In genomic region chr11:3494857-3495256, GRCm38 (mm10) we compare ENCODE assay signal across 13 mouse cellular contexts. TPM values are rescaled to one million over a fixed set of nuclear protein-coding genes. Genes with fewer than 3 reads are reported as not detected.
DNase-seq lines count a peak whose midpoint lies in the region; ATAC-seq and TF ChIP-seq lines count a peak whose summit lies in the region.
"Had no signal": no experiment of that assay in that cellular context is flagged by ENCODE, and none has a peak within 500 bp of the region (broad histone marks: within the 10 kb centered on the region; RNA-seq: fewer than 3 reads in every experiment).

No protein-coding gene starts in this region.

- no peak for ATAC-seq in forebrain, postnatal 0 days
- peak; percentile 32 for ATAC-seq in Patski
- no peak for ATAC-seq in limb, embryonic 11.5 days (ENCODE audit: insufficient number of reproducible peaks, low FRiP score, low TSS enrichment, low read depth)

- CTCF ChIA-PET in Patski (lab: Charles Lee): no interaction called here

- H3K4me3 ChIP-seq in forebrain, embryonic 10.5 days: no peak overlapping the region
- no peak overlapping the region for H3K4me3 ChIP-seq in forebrain, postnatal 0 days (ENCODE audit: low read depth, low read length)
- no peak overlapping the region for H3K4me3 ChIP-seq in layer of hippocampus, adult 2 months
- H3K4me3 ChIP-seq in limb, embryonic 11.5 days (ENCODE audit: low read depth, low read length): no peak overlapping the region
- H3K4me3 ChIP-seq: forebrain, embryonic 12.5 days; hindbrain, embryonic 15.5 days; limb, embryonic 13.5 days had no signal

- H3K4me2 ChIP-seq in forebrain, postnatal 0 days (ENCODE audit: low read depth): no peak overlapping the region
- H3K4me2 ChIP-seq in limb, embryonic 11.5 days (ENCODE audit: low read depth, severe bottlenecking): no peak overlapping the region
- H3K4me2 ChIP-seq: forebrain, embryonic 12.5 days; hindbrain, embryonic 15.5 days; limb, embryonic 13.5 days had no signal

- H3K36me3 ChIP-seq in forebrain, embryonic 10.5 days (replicated peaks): no peaks in the 10 kb centered on the region
- no peaks in the 10 kb centered on the region for H3K36me3 ChIP-seq in forebrain, postnatal 0 days (ENCODE audit: insufficient read depth)
- H3K36me3 ChIP-seq in limb, embryonic 11.5 days (ENCODE audit: control insufficient read depth, insufficient read depth, low read length): no peaks in the 10 kb centered on the region
- H3K36me3 ChIP-seq: forebrain, embryonic 12.5 days; hindbrain, embryonic 15.5 days; limb, embryonic 13.5 days had no signal

- H3K4me1 ChIP-seq in forebrain, embryonic 10.5 days: peaks cover 7% of the 10 kb centered on the region; the same call in 1 of the 2 replicates
- no peaks in the 10 kb centered on the region for H3K4me1 ChIP-seq in forebrain, postnatal 0 days (ENCODE audit: insufficient read depth)
- H3K4me1 ChIP-seq in limb, embryonic 11.5 days (ENCODE audit: control insufficient read depth, insufficient read depth, low read length): 0 out of 2 replicates have a peak, but pooled peaks cover 3% of the 10 kb centered on the region
- H3K4me1 ChIP-seq: forebrain, embryonic 12.5 days; hindbrain, embryonic 15.5 days; limb, embryonic 13.5 days had no signal

- TF ChIP-seq CTCF in forebrain, postnatal 0 days (IDR thresholded peaks at IDR 0.05; ENCODE audit: low read depth): no peak
- TF ChIP-seq CTCF in layer of hippocampus, adult 2 months (conservative IDR thresholded peaks at IDR 0.05): no peak
- TF ChIP-seq CTCF in Patski (IDR thresholded peaks at IDR 0.05): no peak

- 83% methylated on average over 17 of the region's 17 CpGs for WGBS in forebrain, embryonic 10.5 days
- WGBS in forebrain, postnatal 0 days: 80% methylated on average over 17 of the region's 17 CpGs
- WGBS in limb, embryonic 11.5 days: 77% methylated on average over 17 of the region's 17 CpGs

- no peak overlapping the region for H3K9ac ChIP-seq in forebrain, postnatal 0 days
- H3K9ac ChIP-seq in limb, embryonic 11.5 days (ENCODE audit: low read length): peak overlapping the region; percentile 2; the same call in 1 of the 2 replicates
- H3K9ac ChIP-seq: forebrain, embryonic 12.5 days; hindbrain, embryonic 15.5 days; limb, embryonic 13.5 days had no signal

- H3K27me3 ChIP-seq in forebrain, embryonic 10.5 days (ENCODE audit: poor library complexity, severe bottlenecking): no peaks in the 10 kb centered on the region
- no peaks in the 10 kb centered on the region for H3K27me3 ChIP-seq in forebrain, postnatal 0 days (ENCODE audit: insufficient read depth, low read length)
- no peaks in the 10 kb centered on the region for H3K27me3 ChIP-seq in Patski
- no peaks in the 10 kb centered on the region for H3K27me3 ChIP-seq in limb, embryonic 11.5 days (ENCODE audit: control insufficient read depth, insufficient read depth, low read length)
- H3K27me3 ChIP-seq: forebrain, embryonic 12.5 days; hindbrain, embryonic 15.5 days; limb, embryonic 13.5 days had no signal

- POLR2A ChIA-PET in Patski (lab: Charles Lee): interaction anchor here (0.6 to 1.5 kb wide), 2 partner anchors 9 to 17 kb away, joined by 3 read pairs; no protein-coding TSS in a partner anchor

- 0 out of 2 replicates have a peak overlapping the region, but pooled peaks have one; percentile 37 for H3K27ac ChIP-seq in forebrain, embryonic 10.5 days
- H3K27ac ChIP-seq in forebrain, postnatal 0 days (ENCODE audit: low read depth, low read length): no peak overlapping the region
- peak overlapping the region; percentile 54; the same call in 1 of the 2 replicates for H3K27ac ChIP-seq in layer of hippocampus, adult 2 months
- H3K27ac ChIP-seq in limb, embryonic 11.5 days (replicated peaks; ENCODE audit: low read depth, low read length): no peak overlapping the region
- H3K27ac ChIP-seq: forebrain, embryonic 12.5 days; hindbrain, embryonic 15.5 days; kidney, postnatal 0 days; limb, embryonic 13.5 days had no signal

- H3K9me3 ChIP-seq in forebrain, embryonic 10.5 days: no peaks in the 10 kb centered on the region
- H3K9me3 ChIP-seq in forebrain, postnatal 0 days (ENCODE audit: low read length): no peaks in the 10 kb centered on the region
- H3K9me3 ChIP-seq in limb, embryonic 11.5 days (ENCODE audit: control insufficient read depth, low read length): no peaks in the 10 kb centered on the region
- H3K9me3 ChIP-seq: forebrain, embryonic 12.5 days; hindbrain, embryonic 15.5 days; limb, embryonic 13.5 days had no signal

- DNase-seq in forebrain, embryonic 10.5 days (ENCODE audit: extremely low spot score, low spot score): no peak
- DNase-seq in forebrain, postnatal 0 days: no peak
- DNase-seq in layer of hippocampus, adult 2 months (ENCODE audit: low spot score in 2 of 2): peak in 1 of 2 experiments; percentile 55
- no peak for DNase-seq in layer of hippocampus, adult 8-10 months (ENCODE audit: low spot score in 2 of 2)
- no peak for DNase-seq in Patski (ENCODE audit: low read depth, low spot score)
- DNase-seq in limb, embryonic 11.5 days (ENCODE audit: low spot score): no peak
- DNase-seq in right cerebral cortex, adult 18-20 months: no peak
- DNase-seq in adrenal gland, adult 18-20 months (ENCODE audit: low spot score in 2 of 2): no peak
- DNase-seq: adrenal gland, postnatal 10 days had no signal

- in situ Hi-C loops in Patski (cut with MboI; ENCODE audit: low pct_unique_long_range_greater_than_20kb): no loop called here

RNA-seq across cellular contexts. Expression of gene Pla2g3, which starts 6.8 kb away (rescaled TPM):
- polyA plus RNA-seq in forebrain, embryonic 10.5 days (2016; fragmentation: Nextera tagmentation; extraction: Ambion mirVana): 1.4 TPM in 2 replicates
- 21.3 and 26.2 TPM in 2 replicates for total RNA-seq in forebrain, postnatal 0 days (2014; rRNA removed)
- 9.4 and 11.9 TPM in 2 replicates for polyA plus RNA-seq in forebrain, postnatal 0 days (2015; fragmentation: Nextera tagmentation; extraction: Ambion mirVana)
- 1 to 10 TPM; 2.1 to 2.3 TPM for total RNA-seq in layer of hippocampus, adult 2 months (2021)
- total RNA-seq in layer of hippocampus, adult 8-10 months (2022): 1 to 10 TPM in 3 of 4 experiments, under 1 TPM in 1; 0.99 to 1.7 (median 1.5) TPM
- 0.37 TPM for polyA plus RNA-seq in Patski (2021)
- polyA plus RNA-seq in limb, embryonic 11.5 days (2014; fragmentation: Nextera tagmentation; extraction: Ambion mirVana): 0.75 and 0.76 TPM in 2 replicates
- under 1 TPM in 1 of 2 experiments, not detected in 1; 0.23 TPM for total RNA-seq in adrenal gland, adult 18-20 months (2021)

RNA-seq across cellular contexts. Expression of gene Inpp5j, which starts 9.8 kb away (rescaled TPM):
- 0.20 and 0.21 TPM in 2 replicates for polyA plus RNA-seq in forebrain, embryonic 10.5 days (2016; fragmentation: Nextera tagmentation; extraction: Ambion mirVana)
- total RNA-seq in forebrain, postnatal 0 days (2014; rRNA removed): 3.5 and 6.5 TPM in 2 replicates
- 6.6 and 9.7 TPM in 2 replicates for polyA plus RNA-seq in forebrain, postnatal 0 days (2015; fragmentation: Nextera tagmentation; extraction: Ambion mirVana)
- 10 to 100 TPM; 87.1 to 97.1 TPM for total RNA-seq in layer of hippocampus, adult 2 months (2021)
- total RNA-seq in layer of hippocampus, adult 8-10 months (2022): 10 to 100 TPM; 67.5 to 75.8 (median 73.6) TPM
- polyA plus RNA-seq in Patski (2021): 9.6 TPM
- 0.08 TPM in 1 of 2 replicates, not detected in the other for polyA plus RNA-seq in limb, embryonic 11.5 days (2014; fragmentation: Nextera tagmentation; extraction: Ambion mirVana)
- under 1 TPM; 0.60 to 0.90 TPM for total RNA-seq in adrenal gland, adult 18-20 months (2021)

RNA-seq across cellular contexts. Expression of gene Selenom, which starts 19.6 kb away (rescaled TPM):
- 36.1 and 37.9 TPM in 2 replicates for polyA plus RNA-seq in forebrain, embryonic 10.5 days (2016; fragmentation: Nextera tagmentation; extraction: Ambion mirVana)
- total RNA-seq in forebrain, postnatal 0 days (2014; rRNA removed): 119 and 172 TPM in 2 replicates
- 224 and 227 TPM in 2 replicates for polyA plus RNA-seq in forebrain, postnatal 0 days (2015; fragmentation: Nextera tagmentation; extraction: Ambion mirVana)
- 100 to 1,000 TPM; 199 to 202 TPM for total RNA-seq in layer of hippocampus, adult 2 months (2021)
- total RNA-seq in layer of hippocampus, adult 8-10 months (2022): 100 to 1,000 TPM; 161 to 198 (median 177) TPM
- 65.1 TPM for polyA plus RNA-seq in Patski (2021)
- polyA plus RNA-seq in limb, embryonic 11.5 days (2014; fragmentation: Nextera tagmentation; extraction: Ambion mirVana): 53.0 and 54.6 TPM in 2 replicates
- 10 to 100 TPM; 40.1 to 43.7 TPM for total RNA-seq in adrenal gland, adult 18-20 months (2021)

RNA-seq across cellular contexts. Expression of gene Rnf185, which starts 42.7 kb away (rescaled TPM):
- 39.6 and 42.4 TPM in 2 replicates for polyA plus RNA-seq in forebrain, embryonic 10.5 days (2016; fragmentation: Nextera tagmentation; extraction: Ambion mirVana)
- total RNA-seq in forebrain, postnatal 0 days (2014; rRNA removed): 35.9 and 38.8 TPM in 2 replicates
- 36.3 and 36.9 TPM in 2 replicates for polyA plus RNA-seq in forebrain, postnatal 0 days (2015; fragmentation: Nextera tagmentation; extraction: Ambion mirVana)
- 10 to 100 TPM; 26.6 to 29.1 TPM for total RNA-seq in layer of hippocampus, adult 2 months (2021)
- 10 to 100 TPM; 26.4 to 31.9 (median 30.0) TPM for total RNA-seq in layer of hippocampus, adult 8-10 months (2022)
- 44.8 TPM for polyA plus RNA-seq in Patski (2021)
- polyA plus RNA-seq in limb, embryonic 11.5 days (2014; fragmentation: Nextera tagmentation; extraction: Ambion mirVana): 42.4 and 48.0 TPM in 2 replicates
- total RNA-seq in adrenal gland, adult 18-20 months (2021): 10 to 100 TPM; 31.9 to 35.3 TPM

RNA-seq across cellular contexts. Expression of gene Smtn, which starts 45.6 kb away (rescaled TPM):
- 35.1 and 40.2 TPM in 2 replicates for polyA plus RNA-seq in forebrain, embryonic 10.5 days (2016; fragmentation: Nextera tagmentation; extraction: Ambion mirVana)
- 3.9 and 7.9 TPM in 2 replicates for total RNA-seq in forebrain, postnatal 0 days (2014; rRNA removed)
- polyA plus RNA-seq in forebrain, postnatal 0 days (2015; fragmentation: Nextera tagmentation; extraction: Ambion mirVana): 8.1 and 8.7 TPM in 2 replicates
- total RNA-seq in layer of hippocampus, adult 2 months (2021): 10 to 100 TPM in 1 of 2 experiments, 1 to 10 TPM in 1; 7.4 to 10.3 TPM
- total RNA-seq in layer of hippocampus, adult 8-10 months (2022): 10 to 100 TPM in 1 of 4 experiments, 1 to 10 TPM in 3; 6.4 to 12.1 (median 8.3) TPM
- polyA plus RNA-seq in Patski (2021): 154 TPM
- 38.8 TPM in 2 replicates for polyA plus RNA-seq in limb, embryonic 11.5 days (2014; fragmentation: Nextera tagmentation; extraction: Ambion mirVana)
- 10 to 100 TPM; 43.8 to 52.3 TPM for total RNA-seq in adrenal gland, adult 18-20 months (2021)

Comparison
In these comparisons a context has a peak if more than half of its experiments do, and no peak if none do; other contexts are left out.
1. H3K27ac ChIP-seq: peak in forebrain, embryonic 10.5 days (single experiment) and layer of hippocampus, adult 2 months (single experiment); none in forebrain, postnatal 0 days (single experiment) and limb, embryonic 11.5 days (single experiment).